Mouse (Mus musculus) testis, adult 2 months (tissue): Measurements from ENCODE around the gene Slc7a10. TPM values are rescaled to one million over a fixed set of nuclear protein-coding genes. Genes with fewer than 3 reads are reported as not detected.

ENCODE experiments used
- H3K27ac ChIP-seq: fragments of 200-500 bp; 2 replicates; pipeline ENCODE4 v1.5.1; 2012; ENCODE audit warnings: low read depth, low read length; ENCODE audit not compliant: control insufficient read depth, insufficient read depth
- H3K27me3 ChIP-seq: fragments of 200-500 bp; 2 replicates; pipeline ENCODE4 v1.6.1; 2012; ENCODE audit warnings: mild to moderate bottlenecking, low read length, moderate library complexity; ENCODE audit not compliant: control insufficient read depth, insufficient read depth
- H3K36me3 ChIP-seq: fragments of 200-500 bp; 2 replicates; pipeline ENCODE4 v1.6.1; 2012; ENCODE audit warnings: mild to moderate bottlenecking, low read length; ENCODE audit not compliant: control insufficient read depth, insufficient read depth
- H3K4me1 ChIP-seq: fragments of 200-500 bp; 2 replicates; pipeline ENCODE4 v1.6.1; 2012; ENCODE audit warnings: low read length; ENCODE audit not compliant: control insufficient read depth, insufficient read depth
- H3K4me3 ChIP-seq: fragments of 200-500 bp; 2 replicates; pipeline ENCODE4 v1.5.1; 2012; ENCODE audit warnings: low read depth, mild to moderate bottlenecking, low read length, moderate library complexity, mixed read lengths; ENCODE audit not compliant: control insufficient read depth
- CTCF ChIP-seq: fragments of 200-500 bp; IDR thresholded peaks from 2 replicates; pipeline ENCODE4 v1.5.1; 2012; ENCODE audit warnings: low read depth, mild to moderate bottlenecking, inconsistent platforms, low read length, moderate library complexity; ENCODE audit not compliant: control insufficient read depth, insufficient read depth, insufficient replicate concordance
- POLR2A ChIP-seq: fragments of 200-500 bp; IDR thresholded peaks from 2 replicates; pipeline ENCODE4 v1.6.1; 2012; ENCODE audit warnings: low read depth, mild to moderate bottlenecking, inconsistent platforms, low read length, moderate library complexity; ENCODE audit not compliant: control insufficient read depth
- polyA plus RNA-seq: library from polyadenylated mRNA; depleted of rRNA; stranded (reverse); fragments of >200 nt; gene quantifications from 2 replicates; pipeline ENCODE4 v1.2.3, GENCODE M21; 2012

Gene Slc7a10
- polyA plus RNA-seq, 1 experiment = 0.61 TPM

GRCm38 (mm10) chr7:35145068-35145467, 41.1 kb upstream of the Slc7a10 start:
- Histone ChIP-seq H3K27me3 (no peaks in the 10 kb centered on the region), H3K4me1 (no peaks in the 10 kb centered on the region; the same call in 1 of the 2 replicates), H3K36me3 (no peaks in the 10 kb centered on the region), H3K4me3 (no peak overlapping the region), H3K27ac (no peak overlapping the region)
- TF ChIP-seq CTCF = no peak

- no peak for TF ChIP-seq CTCF
- TF ChIP-seq POLR2A = no peak
- H3K27me3 ChIP-seq = no peaks in the 10 kb centered on the region
- H3K4me1 ChIP-seq = no peaks in the 10 kb centered on the region; the same call in 1 of the 2 replicates
- no peak overlapping the region for H3K4me3 ChIP-seq
- no peak overlapping the region for H3K27ac ChIP-seq
- H3K36me3 ChIP-seq = no peaks in the 10 kb centered on the region
These were observed 39.9 kb upstream of the Slc7a10 start for GRCm38 (mm10) chr7:35146269-35146668.

- no peak for TF ChIP-seq CTCF
- TF ChIP-seq POLR2A = no peak
- no peaks in the 10 kb centered on the region for H3K27me3 ChIP-seq
- H3K27ac ChIP-seq = no peak overlapping the region
- no peak overlapping the region for H3K4me3 ChIP-seq
- no peaks in the 10 kb centered on the region for H3K4me1 ChIP-seq
- H3K36me3 ChIP-seq = no peaks in the 10 kb centered on the region
These were observed 36.4 kb upstream of the Slc7a10 start for GRCm38 (mm10) chr7:35149616-35150433.

- Histone ChIP-seq H3K4me1 (no peaks in the 10 kb centered on the region), H3K36me3 (no peaks in the 10 kb centered on the region), H3K27me3 (no peaks in the 10 kb centered on the region), H3K4me3 (no peak overlapping the region), H3K27ac (no peak overlapping the region)
- no peak for TF ChIP-seq POLR2A
- TF ChIP-seq CTCF = no peak
These were observed 35.3 kb upstream of the Slc7a10 start for GRCm38 (mm10) chr7:35150860-35151259.

GRCm38 (mm10) chr7:35154449-35154848, 31.7 kb upstream of the Slc7a10 start:
- Histone ChIP-seq H3K4me3 (no peak overlapping the region), H3K4me1 (no peaks in the 10 kb centered on the region; the same call in 1 of the 2 replicates), H3K27ac (no peak overlapping the region), H3K27me3 (no peaks in the 10 kb centered on the region), H3K36me3 (no peaks in the 10 kb centered on the region)
- TF ChIP-seq POLR2A (no peak), CTCF (no peak)

GRCm38 (mm10) chr7:35156561-35157477, 29.4 kb upstream of the Slc7a10 start:
- Histone ChIP-seq H3K27ac (no peak overlapping the region), H3K27me3 (no peaks in the 10 kb centered on the region), H3K36me3 (no peaks in the 10 kb centered on the region), H3K4me3 (peak overlapping the region; percentile 2), H3K4me1 (no peaks in the 10 kb centered on the region; the same call in 1 of the 2 replicates)
- TF ChIP-seq CTCF (no peak), POLR2A (peak; percentile 63; the same call in 1 of the 2 replicates)

GRCm38 (mm10) chr7:35157512-35157911, 28.7 kb upstream of the Slc7a10 start:
- no peak overlapping the region for H3K27ac ChIP-seq
- H3K36me3 ChIP-seq = no peaks in the 10 kb centered on the region
- H3K27me3 ChIP-seq = no peaks in the 10 kb centered on the region
- no peak for TF ChIP-seq POLR2A
- TF ChIP-seq CTCF = no peak
- H3K4me3 ChIP-seq = peak overlapping the region; percentile 4
- no peaks in the 10 kb centered on the region; the same call in 1 of the 2 replicates for H3K4me1 ChIP-seq
